Mouse (Mus musculus) skeletal muscle tissue, adult 2 months (tissue): Measurements from ENCODE around the gene Csdc2.
A peak's percentile ranks its signal among the peaks of the same experiment; 100 is the strongest.

Experiments used
- DNase-seq: peaks from one replicate; pipeline ENCODE4 v3.0.0-alpha.2; 2012; ENCODE audit warnings: low read depth, low spot score

The Csdc2 gene

DNA sequence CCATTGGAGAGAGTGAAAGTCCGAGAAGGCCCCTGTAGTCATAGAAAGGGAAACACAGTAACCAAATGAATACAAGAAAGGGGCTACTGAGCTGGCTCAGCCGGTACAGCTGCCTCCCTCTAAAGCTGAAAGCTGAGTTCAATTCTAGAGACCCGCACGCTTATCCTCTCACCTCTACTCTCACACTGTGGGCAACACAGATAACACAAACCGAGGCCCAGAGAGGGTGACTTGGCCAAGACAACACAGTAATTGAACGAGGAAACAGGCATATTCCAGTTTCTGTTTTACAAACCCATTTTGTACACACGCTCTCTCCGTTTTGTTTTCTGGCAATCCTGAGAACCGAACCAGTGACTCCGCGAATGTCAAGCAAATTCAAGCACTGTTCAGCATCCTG, 11.6 kb upstream of the Csdc2 start:
- DNase-seq: no peak

DNA sequence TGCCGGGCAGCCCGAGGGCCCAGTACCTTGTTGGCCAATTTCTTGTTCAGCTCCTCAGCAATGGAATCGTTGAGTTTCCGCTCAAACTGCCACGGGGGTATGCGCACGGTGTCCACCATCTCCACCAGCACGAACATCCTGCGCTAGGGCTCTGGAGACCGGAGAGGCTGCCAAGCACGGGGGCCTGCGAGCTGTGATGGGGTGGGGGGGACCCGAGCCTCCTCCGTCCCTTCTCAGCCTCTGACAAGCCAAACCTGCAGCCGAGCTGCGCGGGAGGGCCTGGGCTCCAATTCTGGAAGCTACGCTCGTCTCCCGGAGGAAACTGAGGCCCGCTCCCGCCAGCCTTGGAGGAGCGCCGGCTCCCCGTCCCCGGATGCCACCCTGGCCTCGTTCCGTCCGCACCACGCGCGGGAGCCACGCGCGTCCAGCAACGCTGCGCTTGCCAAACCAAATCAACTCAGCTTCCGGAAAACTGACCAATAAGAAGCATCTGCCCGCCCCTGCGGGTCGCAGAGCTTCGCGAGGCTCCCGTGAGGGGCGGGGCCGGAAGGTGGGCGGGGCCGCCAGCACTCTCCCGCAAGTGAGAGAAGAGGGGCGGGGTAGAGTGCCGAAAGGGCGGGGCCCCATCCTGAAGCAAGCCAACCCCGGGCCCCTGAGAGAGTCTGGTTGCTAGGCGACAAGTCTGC, 10.7 kb upstream of the Csdc2 start, which contains the start of gene Polr3h:
TSS of gene Polr3h (minus strand) at position 481 of the 686 bp plus-strand sequence.
- DNase-seq: peak; percentile 94

DNA sequence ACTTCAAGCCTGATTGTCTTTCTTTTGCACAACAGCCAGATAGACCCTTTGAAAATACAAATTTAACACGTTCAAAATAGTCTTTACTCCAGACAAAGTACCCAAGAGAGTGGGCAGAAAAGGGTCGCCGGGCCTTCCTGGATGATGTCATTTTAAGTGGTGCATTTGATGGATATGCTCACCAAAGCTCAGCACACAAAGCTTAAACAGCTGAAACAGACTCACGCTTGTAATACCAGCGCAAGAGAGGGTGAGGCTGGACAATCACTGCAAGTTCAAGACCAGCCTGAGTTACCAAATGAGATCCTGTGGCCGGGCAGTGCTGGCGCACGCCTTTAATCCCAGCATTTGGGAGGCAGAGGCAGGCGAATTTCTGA, 10.1 kb upstream of the Csdc2 start:
- no peak for DNase-seq

DNA sequence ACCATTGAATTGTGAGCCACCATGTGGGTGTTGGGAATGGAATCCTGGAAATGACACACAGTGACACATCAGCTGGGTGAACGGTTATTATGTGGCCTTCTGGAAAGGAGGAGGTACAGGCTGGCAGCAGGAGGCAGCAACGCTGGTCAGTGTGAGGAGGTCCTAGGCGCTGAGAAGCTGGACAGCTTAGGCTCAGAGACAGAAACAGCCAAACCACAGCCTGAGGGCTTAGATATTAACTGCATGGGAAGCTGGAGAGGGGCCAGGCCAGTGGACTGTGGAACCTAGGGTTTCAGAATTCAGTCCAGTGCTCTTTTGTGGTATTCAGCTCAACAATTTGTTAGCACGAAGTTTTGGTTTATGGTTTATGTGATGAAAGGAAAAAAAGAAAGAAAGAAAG, 8.8 kb upstream of the Csdc2 start:
- no peak for DNase-seq

DNA sequence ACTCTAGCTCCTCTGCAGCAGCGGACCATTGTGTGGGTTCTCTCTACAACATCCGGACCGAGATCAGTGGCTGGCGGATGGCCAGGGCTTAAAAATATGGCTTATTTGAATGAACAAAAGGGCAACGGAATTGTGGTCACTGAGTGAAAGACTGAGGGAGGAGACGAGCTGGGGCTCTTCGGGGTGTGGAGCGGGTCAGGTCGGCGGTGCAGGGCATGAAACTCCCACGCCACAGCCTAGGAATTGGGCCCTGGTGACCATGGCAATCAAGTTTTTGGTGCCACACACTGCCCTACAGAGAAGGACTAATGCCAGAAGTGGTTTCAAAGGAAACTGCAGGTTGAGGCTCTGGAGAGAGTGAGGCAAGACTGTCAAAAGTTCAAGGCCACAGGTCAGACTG, 8.3 kb upstream of the Csdc2 start:
- DNase-seq: no peak

DNA sequence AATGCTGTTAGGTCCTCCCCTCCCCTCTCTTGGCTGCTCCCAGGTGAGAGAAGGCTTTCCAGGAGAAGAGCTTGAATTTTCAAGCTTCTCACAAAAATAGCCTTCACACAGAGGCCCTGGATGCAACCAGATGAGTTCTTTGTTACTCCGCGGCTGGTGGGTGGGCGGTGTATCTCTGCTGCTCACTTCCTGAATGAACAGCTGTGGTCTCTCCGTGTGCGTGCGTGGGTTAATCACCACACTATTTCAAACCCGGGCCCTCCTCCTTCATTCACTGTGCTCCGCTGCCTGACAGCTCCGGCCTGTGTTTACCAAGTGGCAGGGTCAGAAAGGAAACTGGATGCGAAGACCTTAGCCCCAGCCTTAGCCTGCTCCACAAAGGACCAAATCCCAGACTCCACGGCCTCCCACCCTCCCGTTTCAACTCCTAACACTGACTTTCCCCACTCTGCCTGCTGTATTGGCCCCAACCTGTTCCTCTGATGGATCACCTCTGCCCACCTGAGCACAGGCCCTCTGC, 3.5 kb upstream of the Csdc2 start:
- DNase-seq: no peak

DNA sequence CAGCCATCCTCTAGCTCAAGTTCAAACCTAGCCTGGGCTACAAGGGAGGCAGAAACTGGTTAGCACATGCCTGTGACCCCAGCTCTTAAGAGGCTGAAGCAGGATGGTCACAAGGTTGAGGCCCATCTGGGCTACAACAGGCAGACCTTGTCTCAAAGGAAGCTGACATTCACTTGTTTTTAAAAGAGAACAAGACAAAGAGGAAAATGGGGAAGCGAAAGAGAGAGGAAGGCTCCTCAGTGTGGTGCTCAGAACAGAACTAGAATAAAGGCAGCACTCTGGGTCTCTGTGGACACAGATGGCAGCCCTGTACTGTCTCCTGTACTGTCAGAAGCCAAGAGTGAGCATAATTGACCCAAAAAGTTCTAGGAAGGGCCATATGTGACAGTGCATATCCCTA, 2.6 kb upstream of the Csdc2 start:
- no peak for DNase-seq

DNA sequence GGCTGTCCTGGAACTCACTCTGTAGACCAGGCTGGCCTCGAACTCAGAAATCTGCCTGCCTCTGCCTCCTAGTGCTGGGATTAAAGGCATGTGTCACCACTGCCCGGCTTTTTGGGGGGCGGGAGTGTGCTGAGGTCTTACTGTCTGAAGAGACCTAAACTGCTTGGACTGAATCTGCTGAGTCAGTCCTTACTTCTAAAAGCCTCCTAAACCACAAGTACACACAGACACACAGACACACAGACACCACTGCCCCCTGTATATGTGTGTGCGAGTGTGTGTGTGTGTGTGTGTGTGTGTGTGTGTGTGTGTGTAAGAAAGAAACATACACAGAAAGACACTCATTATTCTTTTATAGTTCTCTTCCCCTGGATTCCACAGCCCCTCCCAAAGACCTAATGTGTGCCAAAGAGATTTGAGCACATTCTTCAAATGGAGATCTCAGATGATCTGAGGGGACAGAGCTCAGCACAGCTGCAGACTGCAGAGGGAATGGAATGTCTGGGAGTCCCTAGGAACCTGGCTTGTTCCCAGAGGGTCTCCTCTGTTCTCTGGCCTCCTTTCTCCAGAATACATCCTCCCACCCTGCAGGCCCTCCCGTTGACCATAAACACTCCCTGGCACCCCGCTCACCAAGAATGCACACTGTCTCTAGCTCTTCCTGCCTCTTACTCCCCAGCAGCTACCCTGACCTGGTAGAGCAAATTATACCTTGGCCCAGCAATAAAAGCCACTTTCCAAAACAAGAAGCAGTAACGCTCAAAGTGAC, 506 bp upstream of the Csdc2 start:
- no peak for DNase-seq

DNA sequence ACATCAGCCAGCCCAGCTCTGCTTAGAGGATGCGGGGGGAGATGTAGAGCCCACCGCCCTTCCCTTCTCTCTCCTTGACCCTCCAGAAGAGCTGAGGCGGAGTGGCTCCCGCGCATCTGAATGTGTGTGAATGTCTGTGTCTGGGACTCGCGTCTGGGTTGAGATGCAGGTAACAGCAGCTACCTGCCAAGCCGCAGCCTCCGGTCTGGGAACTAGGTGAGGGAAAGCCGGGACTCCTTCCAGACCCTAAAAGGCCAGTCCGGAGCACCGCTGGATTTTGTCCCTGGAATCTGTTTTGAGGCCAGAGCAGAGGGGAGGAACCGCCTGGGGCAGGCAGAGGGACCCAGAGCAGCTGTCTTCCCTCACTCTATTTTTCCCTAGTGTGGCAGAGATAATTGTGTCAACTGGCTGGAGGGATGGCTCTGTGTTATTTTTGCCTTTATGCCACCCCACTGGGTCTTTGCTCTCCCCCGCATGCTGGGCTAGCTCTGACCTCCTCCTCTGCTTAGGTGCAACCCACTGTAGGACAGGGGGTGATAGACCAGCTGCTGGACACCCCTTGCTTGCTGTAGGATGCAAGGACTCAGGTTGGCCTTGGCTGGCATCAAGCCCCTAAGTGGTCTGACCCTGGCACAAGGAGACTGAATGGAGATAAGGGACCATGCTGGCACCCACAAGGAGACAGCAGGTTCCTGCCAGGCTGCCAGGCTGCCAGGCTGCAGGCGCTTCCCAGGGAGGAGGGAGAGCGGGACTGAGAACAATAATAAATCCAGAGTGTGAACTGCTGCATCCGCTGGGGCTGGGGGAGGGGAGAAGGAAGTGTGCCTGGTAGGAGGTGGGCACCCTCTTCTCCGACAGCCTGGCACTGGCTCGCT, 776 bp downstream of the Csdc2 start:
- no peak for DNase-seq

DNA sequence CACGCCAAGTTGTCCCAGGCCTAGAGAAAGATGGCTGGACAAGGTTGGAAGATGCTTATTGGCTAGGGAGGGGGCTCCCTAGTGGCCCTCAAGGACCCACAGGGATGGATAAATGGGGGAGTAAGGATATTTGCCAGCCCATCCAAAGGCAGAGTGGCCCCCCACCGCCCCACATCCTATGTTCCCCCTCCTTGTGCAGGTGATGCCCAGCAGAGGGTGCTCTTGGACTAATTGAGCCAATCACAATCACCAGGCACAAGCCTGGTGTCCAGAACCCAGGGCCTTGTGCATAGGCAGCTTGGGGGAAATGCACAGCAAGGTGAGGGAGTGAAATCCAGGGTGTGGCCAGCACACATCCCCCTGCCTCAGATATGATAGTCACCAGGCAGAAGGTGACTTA, 1.7 kb downstream of the Csdc2 start:
- no peak for DNase-seq

DNA sequence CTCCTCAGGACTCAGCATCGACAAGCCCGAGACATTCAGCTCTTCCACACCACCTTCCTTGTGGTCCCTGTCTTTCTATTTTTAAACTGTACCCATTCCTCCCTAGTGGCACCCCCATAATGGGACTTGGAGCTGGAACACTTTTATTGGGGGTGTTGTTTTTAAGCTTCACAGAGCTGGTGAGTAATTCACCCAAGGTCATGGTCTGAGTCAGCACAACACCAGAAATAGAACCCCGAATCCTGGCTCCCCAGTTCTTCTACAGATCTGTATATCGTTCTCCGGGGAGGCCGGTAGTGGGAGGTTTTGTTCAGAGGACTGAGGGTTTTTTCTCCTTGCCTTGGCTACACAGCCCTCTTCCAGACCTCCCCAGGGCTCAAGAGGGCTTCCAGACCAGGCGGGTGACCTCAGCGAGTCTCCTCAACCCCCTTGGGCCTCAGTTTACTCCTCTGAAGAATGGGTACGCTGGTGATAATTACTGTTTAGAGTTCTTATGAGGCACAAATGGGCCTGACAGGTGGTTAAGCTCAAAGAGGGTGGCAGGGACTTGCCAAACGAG, 2.7 kb downstream of the Csdc2 start:
- no peak for DNase-seq

DNA sequence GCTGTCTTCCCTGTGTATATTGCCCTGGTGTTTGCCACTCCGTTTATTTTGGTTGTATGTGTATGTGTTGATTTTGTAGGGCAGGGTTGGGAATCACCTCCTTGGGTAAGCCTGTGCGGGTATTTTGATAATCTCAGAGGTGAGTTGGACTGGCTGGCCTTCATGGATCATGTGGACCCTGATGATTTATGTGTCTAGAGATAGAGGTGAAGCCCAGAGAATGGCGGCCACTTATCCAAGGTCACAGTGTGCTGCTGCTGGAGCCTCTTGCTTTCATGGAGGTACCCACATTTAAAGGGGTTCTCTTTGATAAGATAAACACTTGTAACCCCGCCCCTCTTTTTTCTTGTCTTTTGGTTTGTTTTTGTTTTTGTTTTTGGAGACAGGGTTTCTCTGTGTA, 3.2 kb downstream of the Csdc2 start:
- no peak for DNase-seq

DNA sequence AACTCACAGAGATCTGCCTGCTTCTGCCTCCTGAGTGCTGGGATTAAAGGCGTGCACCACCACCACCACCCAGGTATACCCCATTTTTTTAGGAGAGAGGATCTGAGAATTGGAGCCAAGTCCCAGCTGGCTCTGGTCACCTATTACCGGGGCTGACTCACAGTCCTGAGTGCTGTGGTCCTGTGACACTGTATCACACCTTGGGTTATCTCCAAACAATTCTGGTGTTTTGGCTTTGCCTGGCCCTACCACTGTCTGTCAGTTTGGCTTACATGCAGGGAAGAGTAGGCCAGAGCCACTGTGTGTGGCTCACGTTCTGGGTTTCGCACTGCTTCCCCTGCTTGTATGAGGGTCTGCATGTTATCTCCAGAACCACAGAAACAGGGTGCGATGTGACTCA, 3.7 kb downstream of the Csdc2 start:
- DNase-seq: no peak

DNA sequence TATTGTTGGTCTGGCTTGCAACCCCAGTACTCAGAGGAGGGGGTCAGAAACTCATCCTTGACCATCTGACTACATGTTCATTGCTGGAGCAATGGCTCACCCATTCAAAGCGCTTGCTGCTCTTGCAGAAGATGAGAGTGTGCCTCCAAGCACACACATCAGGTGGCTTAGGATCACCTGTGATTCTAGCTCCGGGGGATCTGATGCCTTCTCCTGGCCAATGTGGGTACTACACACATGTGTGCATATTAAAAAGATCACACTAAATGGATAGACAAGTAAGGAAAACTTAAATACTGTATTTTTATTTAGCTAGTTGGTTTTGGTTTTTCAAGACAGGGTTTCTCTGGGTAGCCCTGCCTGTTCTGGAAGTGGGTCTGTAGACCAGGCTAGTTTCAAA, 4.5 kb downstream of the Csdc2 start:
- no peak for DNase-seq

DNA sequence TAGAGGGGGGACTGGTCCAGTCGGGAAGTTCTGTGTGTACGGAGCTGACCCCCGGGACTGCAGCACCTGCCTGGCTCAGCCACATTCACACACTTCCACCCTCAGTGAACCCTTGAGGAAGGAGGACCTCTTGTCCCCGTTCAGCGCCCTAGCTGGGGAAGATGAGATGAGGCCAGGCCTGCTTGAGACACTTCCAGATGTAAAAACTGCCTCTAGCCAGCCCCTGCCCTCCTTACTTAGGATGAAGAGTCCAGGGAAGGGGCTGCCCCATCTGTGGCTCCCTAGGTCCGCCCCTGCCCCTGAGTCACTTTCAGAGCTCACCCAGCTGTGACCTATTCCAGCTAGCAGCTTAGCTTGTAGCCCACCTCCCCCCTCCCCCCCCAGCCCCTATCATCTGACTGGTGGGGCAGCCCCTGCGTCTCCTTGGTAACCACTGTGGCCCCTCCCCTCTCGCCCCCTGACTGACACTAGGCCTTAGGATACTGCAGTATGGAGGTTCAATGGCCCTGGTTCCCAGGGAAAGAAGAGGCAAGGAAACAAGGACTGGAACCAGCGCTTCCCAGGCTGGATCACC, 6.7 kb downstream of the Csdc2 start:
- DNase-seq: no peak

DNA sequence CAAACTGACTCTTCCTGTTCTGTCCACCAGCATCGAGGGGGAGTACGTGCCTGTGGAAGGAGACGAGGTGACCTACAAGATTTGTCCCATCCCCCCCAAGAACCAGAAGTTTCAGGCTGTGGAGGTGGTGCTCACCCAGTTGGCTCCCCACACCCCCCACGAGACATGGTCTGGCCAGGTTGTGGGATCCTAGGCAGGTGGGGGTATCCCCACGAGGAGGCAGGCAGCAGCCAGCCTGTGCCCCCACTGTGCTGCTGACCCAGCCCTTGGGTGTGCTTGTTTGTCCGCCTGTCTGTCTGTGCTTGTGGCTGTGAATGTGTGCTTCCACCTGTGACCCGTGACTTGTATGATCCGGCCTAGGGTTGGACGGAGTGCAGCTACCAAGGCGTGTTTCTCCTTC, 12.5 kb downstream of the Csdc2 start:
- DNase-seq: no peak

DNA sequence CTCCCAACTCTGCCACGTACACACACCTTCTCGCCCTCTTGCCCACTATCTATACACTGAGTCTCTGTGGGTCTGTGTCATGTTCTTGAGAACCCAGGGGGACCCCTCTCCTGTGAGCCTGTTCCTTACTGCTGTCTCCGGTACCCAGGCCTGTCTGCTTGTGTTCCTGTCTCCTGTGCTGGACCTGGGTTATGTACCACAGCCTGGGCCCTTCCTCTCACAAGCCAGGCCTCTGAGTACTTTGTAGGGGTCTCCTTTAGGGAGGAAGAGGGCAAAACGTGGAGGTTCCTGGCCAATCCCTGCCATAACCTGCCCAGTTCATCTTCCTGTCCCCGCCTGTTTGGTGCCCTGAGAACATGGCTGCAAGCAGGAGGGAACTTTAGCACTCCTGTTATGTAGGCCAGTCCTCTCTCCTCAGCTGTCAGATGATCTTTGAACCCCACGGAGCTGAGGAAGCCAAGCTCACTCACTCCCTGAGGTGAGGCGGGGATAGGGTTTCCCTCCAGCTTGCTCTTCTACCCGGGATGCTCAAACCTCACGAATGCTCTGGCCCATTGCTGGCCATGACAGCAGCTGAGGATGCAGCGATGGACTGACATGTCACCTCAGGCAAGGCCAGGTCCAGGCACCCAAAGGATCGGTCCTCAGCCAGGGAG, 13.0 kb downstream of the Csdc2 start:
- no peak for DNase-seq

DNA sequence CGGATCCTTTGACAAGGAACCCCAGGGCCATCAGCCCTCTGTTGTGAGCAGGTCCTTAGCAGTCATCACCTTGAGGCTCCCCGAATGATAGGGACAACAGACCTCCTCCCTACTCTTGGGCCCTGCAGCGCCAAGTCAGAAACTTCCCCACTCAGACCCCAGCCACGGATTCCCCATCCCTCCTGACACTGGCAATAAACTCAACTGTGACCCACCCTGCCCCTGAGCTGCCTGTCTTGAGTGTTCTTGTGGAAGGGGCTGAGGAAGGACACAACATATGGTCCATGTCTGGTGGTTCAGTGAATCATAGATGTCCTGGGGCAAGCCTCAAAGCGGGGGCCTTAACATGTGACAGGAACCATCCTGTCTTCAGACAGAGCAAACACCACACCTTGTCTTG, 14.2 kb downstream of the Csdc2 start:
- DNase-seq: no peak

DNA sequence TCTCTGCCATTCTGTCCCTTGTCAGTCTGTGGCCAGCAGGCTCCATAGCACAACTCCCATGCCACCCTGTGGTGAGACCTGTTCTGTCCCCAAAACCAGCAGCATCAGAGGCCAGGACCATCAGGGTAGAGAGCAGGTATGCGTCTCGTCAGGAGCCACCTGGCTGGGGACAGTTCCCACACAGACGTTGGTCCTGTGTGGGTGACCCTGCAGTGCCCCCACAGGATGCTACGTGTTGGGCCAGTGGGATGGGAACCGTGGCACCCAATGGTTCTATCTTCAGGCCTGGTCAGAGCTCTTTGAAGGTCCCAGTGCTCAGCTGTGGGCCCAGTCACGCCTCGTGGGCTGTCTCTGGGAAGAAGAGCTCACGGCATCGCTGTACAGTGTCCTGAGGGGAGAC, 14.6 kb downstream of the Csdc2 start:
- no peak for DNase-seq

DNA sequence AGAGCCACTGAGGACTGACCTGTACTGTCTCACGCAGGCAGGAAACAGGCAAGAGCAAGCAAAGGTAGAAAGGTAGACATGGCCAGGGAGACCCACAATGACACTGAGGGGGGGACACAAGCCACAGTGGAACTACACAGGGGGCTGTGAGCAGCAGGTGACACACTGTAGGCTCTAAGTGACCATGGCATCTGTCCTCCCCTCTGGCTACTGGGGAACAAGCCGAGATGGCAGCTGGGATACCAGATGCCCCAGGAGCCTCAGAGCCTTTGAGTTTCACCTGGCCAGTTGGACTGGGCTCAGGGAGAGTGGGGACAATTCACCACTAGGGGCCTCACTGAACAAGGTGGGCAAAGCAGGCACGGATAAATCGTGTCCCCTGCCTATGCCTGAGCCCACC, 15.8 kb downstream of the Csdc2 start:
- DNase-seq: no peak

DNA sequence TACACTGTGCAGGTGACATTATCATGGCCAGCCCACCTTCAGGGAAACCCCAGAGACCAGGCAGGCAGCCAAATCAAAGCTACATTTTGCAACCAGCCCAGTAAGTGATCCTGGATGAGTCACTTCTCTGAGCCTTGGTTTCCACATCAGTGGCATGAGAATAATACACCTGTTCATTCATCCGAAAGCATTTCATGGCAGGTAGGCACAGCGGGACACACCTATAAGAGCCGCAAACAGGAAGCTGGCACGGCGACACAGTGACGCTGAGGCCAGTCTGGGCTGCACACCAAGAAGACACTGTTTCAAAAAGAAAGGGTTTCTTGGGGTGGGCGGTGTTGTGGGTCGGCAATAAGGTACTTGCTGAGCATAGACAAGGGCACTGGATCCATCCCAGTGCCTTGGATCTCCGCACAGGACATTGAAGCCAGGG, 17.6 kb downstream of the Csdc2 start:
- no peak for DNase-seq
